7 mouse cellular contexts compared by ENCODE assay signal in genomic region chr5:35516781-35517180, GRCm38 (mm10). TPM values are rescaled to one million over a fixed set of nuclear protein-coding genes. Genes with fewer than 3 reads are reported as not detected.
"Had no signal": no experiment of that assay in that cellular context is flagged by ENCODE, and none has a peak within 500 bp of the region (broad histone marks: within the 10 kb centered on the region; RNA-seq: fewer than 3 reads in every experiment).

No protein-coding gene starts in this region.

- ATAC-seq: midbrain, embryonic 16.5 days had no signal

- DNase-seq: kidney, postnatal 36 days; lung, adult 18-20 months; right cerebral cortex, postnatal 25 days; spleen, adult 18-20 months; thymus, postnatal 4 days had no signal

RNA-seq across cellular contexts. Expression of gene Cpz, which starts 8.7 kb away (rescaled TPM):
- total RNA-seq: megakaryocyte-erythroid progenitor cell, adult 5-6 weeks had no signal
